Mouse (Mus musculus) cortical plate, adult 2 months (tissue): Measurements from ENCODE around the gene Hltf.

Experiments used
- CTCF ChIP-seq: fragments of 200-500 bp; IDR thresholded peaks from 2 replicates; pipeline ENCODE4 v1.5.1; 2011; ENCODE audit warnings: mild to moderate bottlenecking, control low read depth, low read length; ENCODE audit not compliant: insufficient read depth; ENCODE audit errors: extremely low read depth
- POLR2A ChIP-seq: fragments of 200-500 bp; IDR thresholded peaks from 2 replicates; pipeline ENCODE4 v1.6.1; 2011; ENCODE audit warnings: mild to moderate bottlenecking, low read length, control low read depth; ENCODE audit not compliant: insufficient read depth; ENCODE audit errors: extremely low read depth

GRCm38 (mm10) chr3:20151651-20152050 is 94.0 kb downstream of the Hltf start:
- no peak for TF ChIP-seq CTCF
- no peak for TF ChIP-seq POLR2A
